22 mouse cellular contexts compared by ENCODE assay signal in the genomic region with DNA sequence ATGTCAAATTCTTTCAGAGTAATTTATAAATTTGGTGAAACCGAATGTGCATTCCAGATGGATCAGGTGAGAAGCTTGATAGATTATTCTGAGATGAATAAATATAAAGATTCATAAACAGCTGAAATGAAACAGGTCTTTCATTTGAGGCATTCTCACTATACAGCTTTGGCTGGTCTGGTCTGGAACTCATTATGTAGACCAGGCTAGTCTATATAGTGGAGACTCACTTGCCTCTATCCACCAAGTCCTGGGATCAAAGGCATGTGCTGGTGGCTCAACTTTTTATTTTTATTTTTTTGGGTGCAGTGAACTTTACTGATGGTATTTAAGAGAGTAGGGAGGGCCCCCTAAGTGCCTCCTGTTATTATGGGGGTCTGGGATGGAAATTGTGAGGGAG. TPM values are rescaled to one million over a fixed set of nuclear protein-coding genes. Genes with fewer than 3 reads are reported as not detected.
"Had no signal": no experiment of that assay in that cellular context is flagged by ENCODE, and none has a peak within 500 bp of the region (broad histone marks: within the 10 kb centered on the region; RNA-seq: fewer than 3 reads in every experiment).

No protein-coding gene starts in this region.

- H3K27me3 ChIP-seq: lung, embryonic 15.5 days; midbrain, embryonic 12.5 days; neural tube, embryonic 12.5 days; stomach, embryonic 15.5 days had no signal

- DNase-seq: liver, postnatal 0 days; lung, adult 2 months; lung, postnatal 14 days; lung, postnatal 36 days; right cerebral cortex, postnatal 14 days; thymus, adult 2 months; thymus, postnatal 25 days; thymus, postnatal 4 days had no signal

- H3K9ac ChIP-seq: liver, postnatal 0 days; lung, embryonic 15.5 days; midbrain, embryonic 12.5 days; neural tube, embryonic 12.5 days; stomach, embryonic 15.5 days had no signal

- ATAC-seq: liver, postnatal 0 days; lung, postnatal 0 days had no signal

- H3K4me2 ChIP-seq: lung, embryonic 15.5 days; midbrain, embryonic 12.5 days; neural tube, embryonic 12.5 days; stomach, embryonic 15.5 days had no signal

- H3K4me3 ChIP-seq: lung, embryonic 15.5 days; megakaryocyte, embryonic 14.5 days; midbrain, embryonic 12.5 days; neural tube, embryonic 12.5 days; stomach, embryonic 15.5 days had no signal

- H3K4me1 ChIP-seq: lung, embryonic 15.5 days; neural tube, embryonic 12.5 days; stomach, embryonic 15.5 days had no signal

- H3K9me3 ChIP-seq: lung, embryonic 15.5 days; midbrain, embryonic 12.5 days; neural tube, embryonic 12.5 days; stomach, embryonic 15.5 days had no signal

- H3K27ac ChIP-seq: lung, embryonic 15.5 days; macrophage; midbrain, embryonic 12.5 days; neural tube, embryonic 12.5 days; stomach, embryonic 15.5 days; stomach, postnatal 0 days had no signal

- H3K36me3 ChIP-seq: lung, embryonic 15.5 days; midbrain, embryonic 12.5 days; neural tube, embryonic 12.5 days; stomach, embryonic 15.5 days had no signal

RNA-seq across cellular contexts. Expression of a gene that starts 1.3 kb away (rescaled TPM):
- polyA plus RNA-seq: liver, postnatal 0 days; lung, adult 2 months; lung, embryonic 15.5 days; lung, postnatal 0 days; macrophage; midbrain, embryonic 12.5 days; midbrain, embryonic 14.5 days; midbrain, embryonic 16.5 days; neural tube, embryonic 12.5 days; neural tube, embryonic 14.5 days; spleen, adult 2 months; stomach, embryonic 15.5 days; stomach, postnatal 0 days; testis, adult 2 months; thymus, adult 2 months; urinary bladder, adult 2 months had no signal

RNA-seq across cellular contexts. Expression of a gene that starts 39.6 kb away (rescaled TPM):
- polyA plus RNA-seq: liver, postnatal 0 days; lung, adult 2 months; lung, embryonic 15.5 days; lung, postnatal 0 days; macrophage; midbrain, embryonic 12.5 days; midbrain, embryonic 14.5 days; midbrain, embryonic 16.5 days; neural tube, embryonic 12.5 days; neural tube, embryonic 14.5 days; spleen, adult 2 months; stomach, embryonic 15.5 days; stomach, postnatal 0 days; urinary bladder, adult 2 months had no signal

RNA-seq across cellular contexts. Expression of a gene that starts 56.8 kb away (rescaled TPM):
- polyA plus RNA-seq: liver, postnatal 0 days; lung, adult 2 months; lung, embryonic 15.5 days; lung, postnatal 0 days; macrophage; midbrain, embryonic 12.5 days; midbrain, embryonic 14.5 days; midbrain, embryonic 16.5 days; neural tube, embryonic 12.5 days; neural tube, embryonic 14.5 days; spleen, adult 2 months; stomach, embryonic 15.5 days; stomach, postnatal 0 days; thymus, adult 2 months; urinary bladder, adult 2 months had no signal
